Mouse (Mus musculus) limb, embryonic 11.5 days (tissue): ENCODE measurements around the gene Kcnk5. TPM values are rescaled to one million over a fixed set of nuclear protein-coding genes. Genes with fewer than 3 reads are reported as not detected.

ENCODE experiments used
- ATAC-seq: fragments of 200-750 bp; cut with Nextera tagmentation; 2 replicates; pipeline ENCODE4 v1.8.0; 2017; ENCODE audit warnings: low read depth; ENCODE audit not compliant: insufficient number of reproducible peaks, low FRiP score, low TSS enrichment
- DNase-seq: peaks from one replicate; pipeline ENCODE4 v3.0.0-alpha.2; 2015; ENCODE audit warnings: low spot score
- H3K27ac ChIP-seq: fragments of 300-500 bp; sonication (generic); replicated peaks from 2 replicates; pipeline ENCODE4 v1.5.1; 2014; ENCODE audit warnings: low read depth, mild to moderate bottlenecking, low read length
- H3K27me3 ChIP-seq: fragments of 300-500 bp; sonication (generic); 2 replicates; pipeline ENCODE4 v1.6.1; 2014; ENCODE audit warnings: mild to moderate bottlenecking, low read length, mixed read lengths; ENCODE audit not compliant: control insufficient read depth, insufficient read depth
- H3K36me3 ChIP-seq: fragments of 300-500 bp; sonication (generic); 2 replicates; pipeline ENCODE4 v1.6.1; 2014; ENCODE audit warnings: mild to moderate bottlenecking, low read length, moderate library complexity, mixed read lengths; ENCODE audit not compliant: control insufficient read depth, insufficient read depth
- H3K4me1 ChIP-seq: fragments of 300-500 bp; sonication (generic); 2 replicates; pipeline ENCODE4 v1.6.1; 2014; ENCODE audit warnings: low read length, mixed read lengths; ENCODE audit not compliant: control insufficient read depth, insufficient read depth
- H3K4me2 ChIP-seq: fragments of 300-500 bp; sonication (generic); 2 replicates; pipeline ENCODE4 v1.6.1; 2014; ENCODE audit warnings: low read depth, mild to moderate bottlenecking, moderate library complexity; ENCODE audit not compliant: severe bottlenecking
- H3K4me3 ChIP-seq: fragments of 300-500 bp; sonication (generic); 2 replicates; pipeline ENCODE4 v1.5.1; 2014; ENCODE audit warnings: low read depth, low read length
- H3K9ac ChIP-seq: fragments of 300-500 bp; sonication (generic); 2 replicates; pipeline ENCODE4 v1.6.1; 2014; ENCODE audit warnings: mild to moderate bottlenecking, low read length
- H3K9me3 ChIP-seq: fragments of 300-500 bp; sonication (generic); 2 replicates; pipeline ENCODE4 v1.6.1; 2016; ENCODE audit warnings: low read length; ENCODE audit not compliant: control insufficient read depth
- WGBS: fragments of 180-500 bp; shearing (Covaris S2); extraction: QIAGEN DNeasy Blood & Tissue Kit; methylation state at CpG from one replicate; pipeline ENCODE4 v1.1.7; 2014; 5-methylcytosine and 5-hydroxymethylcytosine counted together
- polyA plus RNA-seq: library from polyadenylated mRNA; unstranded; fragments of >200 nt; fragmentation: Nextera tagmentation; extraction: Ambion mirVana; gene quantifications from 2 replicates; pipeline ENCODE4 v1.2.1, GENCODE M21; 2014

Kcnk5 gene
- polyA plus RNA-seq, result 5.2 and 6.4 TPM in 2 replicates

- no peaks in the 10 kb centered on the region for H3K36me3 ChIP-seq
- H3K4me3 ChIP-seq, result peak within 1 kb of the TSS; percentile 56
- WGBS, result under 1% methylated on average over 36 of the region's 36 CpGs
- H3K9ac ChIP-seq, result peak within 1 kb of the TSS; percentile 61
- ATAC-seq (peak; percentile 91), DNase-seq (peak; percentile 96)
- H3K27ac ChIP-seq, result no peak within 1 kb of the TSS
- no peaks in the 10 kb centered on the region for H3K9me3 ChIP-seq
- H3K4me2 ChIP-seq, result peak within 1 kb of the TSS; percentile 96
- peaks cover 9% of the 10 kb centered on the region; the same call in 1 of the 2 replicates for H3K4me1 ChIP-seq
- no peaks in the 10 kb centered on the region for H3K27me3 ChIP-seq
Measured at GRCm38 (mm10) chr14:20181466-20181921, at the start of gene Kcnk5. TSS of gene Kcnk5 (minus strand) at chr14:20181809.

- ATAC-seq (no peak), DNase-seq (no peak)
- H3K27me3 ChIP-seq, result no peaks in the 10 kb centered on the region
- H3K4me1 ChIP-seq, result no peaks in the 10 kb centered on the region
- H3K4me3 ChIP-seq, result no peak overlapping the region
- no peak overlapping the region for H3K27ac ChIP-seq
- H3K9ac ChIP-seq, result no peak overlapping the region
- H3K4me2 ChIP-seq, result no peak overlapping the region
- 86% methylated on average over 7 of the region's 7 CpGs for WGBS
- H3K9me3 ChIP-seq, result no peaks in the 10 kb centered on the region
- H3K36me3 ChIP-seq, result no peaks in the 10 kb centered on the region
Measured at GRCm38 (mm10) chr14:20230063-20230491, 48.5 kb upstream of the Kcnk5 start.

GRCm38 (mm10) chr14:20229437-20229836 lies 47.8 kb upstream of the Kcnk5 start:
- Histone ChIP-seq H3K27me3 (no peaks in the 10 kb centered on the region), H3K36me3 (no peaks in the 10 kb centered on the region), H3K27ac (no peak overlapping the region), H3K4me1 (no peaks in the 10 kb centered on the region), H3K9ac (no peak overlapping the region), H3K4me2 (no peak overlapping the region), H3K9me3 (no peaks in the 10 kb centered on the region), H3K4me3 (no peak overlapping the region)
- ATAC-seq (no peak), DNase-seq (no peak)
- WGBS, result 72% methylated on average over 6 of the region's 6 CpGs

GRCm38 (mm10) chr14:20228336-20228735 lies 46.7 kb upstream of the Kcnk5 start:
- DNase-seq, result no peak
- Histone ChIP-seq H3K27me3 (no peaks in the 10 kb centered on the region), H3K27ac (no peak overlapping the region), H3K4me3 (no peak overlapping the region), H3K4me1 (no peaks in the 10 kb centered on the region), H3K4me2 (no peak overlapping the region), H3K9ac (no peak overlapping the region), H3K36me3 (no peaks in the 10 kb centered on the region), H3K9me3 (no peaks in the 10 kb centered on the region)
- 73% methylated on average over 4 of the region's 4 CpGs for WGBS
- ATAC-seq, result no peak

GRCm38 (mm10) chr14:20226982-20227381 lies 45.4 kb upstream of the Kcnk5 start:
- DNase-seq (no peak), ATAC-seq (no peak)
- 85% methylated on average over 2 of the region's 2 CpGs for WGBS
- H3K4me2 ChIP-seq, result no peak overlapping the region
- no peak overlapping the region for H3K27ac ChIP-seq
- no peaks in the 10 kb centered on the region for H3K9me3 ChIP-seq
- no peaks in the 10 kb centered on the region for H3K36me3 ChIP-seq
- H3K9ac ChIP-seq, result no peak overlapping the region
- H3K4me3 ChIP-seq, result no peak overlapping the region
- H3K27me3 ChIP-seq, result no peaks in the 10 kb centered on the region
- H3K4me1 ChIP-seq, result no peaks in the 10 kb centered on the region

GRCm38 (mm10) chr14:20226488-20226887 lies 44.9 kb upstream of the Kcnk5 start:
- H3K36me3 ChIP-seq, result no peaks in the 10 kb centered on the region
- no peaks in the 10 kb centered on the region for H3K4me1 ChIP-seq
- DNase-seq (no peak), ATAC-seq (no peak)
- no peaks in the 10 kb centered on the region for H3K9me3 ChIP-seq
- no peak overlapping the region for H3K4me3 ChIP-seq
- no peak overlapping the region for H3K27ac ChIP-seq
- no peak overlapping the region for H3K4me2 ChIP-seq
- no peak overlapping the region for H3K9ac ChIP-seq
- WGBS, result 68% methylated on average over 7 of the region's 7 CpGs
- H3K27me3 ChIP-seq, result no peaks in the 10 kb centered on the region

- H3K4me1 ChIP-seq, result no peaks in the 10 kb centered on the region
- no peak for DNase-seq
Measured at GRCm38 (mm10) chr14:20225525-20225924, 43.9 kb upstream of the Kcnk5 start.

GRCm38 (mm10) chr14:20224576-20225218 lies 43.1 kb upstream of the Kcnk5 start:
- H3K36me3 ChIP-seq, result no peaks in the 10 kb centered on the region
- H3K27ac ChIP-seq, result no peak overlapping the region
- no peaks in the 10 kb centered on the region for H3K4me1 ChIP-seq
- no peak overlapping the region for H3K9ac ChIP-seq
- no peak overlapping the region for H3K4me2 ChIP-seq
- no peaks in the 10 kb centered on the region for H3K27me3 ChIP-seq
- H3K9me3 ChIP-seq, result no peaks in the 10 kb centered on the region
- DNase-seq (no peak), ATAC-seq (no peak)
- WGBS, result 86% methylated on average over 10 of the region's 10 CpGs
- H3K4me3 ChIP-seq, result no peak overlapping the region

More at GRCm38 (mm10) chr14:20225525-20225924, 43.9 kb upstream of the Kcnk5 start:
- no peaks in the 10 kb centered on the region for H3K36me3 ChIP-seq
- no peak overlapping the region for H3K4me2 ChIP-seq
- no peak for ATAC-seq
- H3K4me3 ChIP-seq, result no peak overlapping the region
- no peaks in the 10 kb centered on the region for H3K9me3 ChIP-seq
- no peaks in the 10 kb centered on the region for H3K27me3 ChIP-seq
- no peak overlapping the region for H3K9ac ChIP-seq
- WGBS, result 79% methylated on average over 4 of the region's 4 CpGs
- no peak overlapping the region for H3K27ac ChIP-seq

GRCm38 (mm10) chr14:20224163-20224562 lies 42.6 kb upstream of the Kcnk5 start:
- Histone ChIP-seq H3K36me3 (no peaks in the 10 kb centered on the region), H3K4me3 (no peak overlapping the region), H3K27ac (no peak overlapping the region), H3K9me3 (no peaks in the 10 kb centered on the region), H3K27me3 (no peaks in the 10 kb centered on the region), H3K9ac (no peak overlapping the region), H3K4me2 (no peak overlapping the region), H3K4me1 (no peaks in the 10 kb centered on the region)
- no peak for DNase-seq
- 92% methylated on average over 4 of the region's 4 CpGs for WGBS
- ATAC-seq, result no peak
